Mouse (Mus musculus): ENCODE results near the gene Tubgcp6. TPM values are rescaled to one million over a fixed set of nuclear protein-coding genes. Genes with fewer than 3 reads are reported as not detected.

Gene Tubgcp6
- polyA plus RNA-seq, 1 experiment from 2014 or later, result 15.8 TPM

GRCm38 (mm10) chr15:89127364-89127940, 4.5 kb upstream of the Tubgcp6 start:
- H3K4me3 ChIP-seq, result peak overlapping the region; percentile 67
- H3K27me3 ChIP-seq (replicated peaks), result no peaks in the 10 kb centered on the region
- peak overlapping the region; percentile 81 for H3K4me2 ChIP-seq
- 86% methylated on average over 8 of the region's 8 CpGs for WGBS
- H3K4me1 ChIP-seq (replicated peaks), result peaks cover 20% of the 10 kb centered on the region
- peaks cover 28% of the 10 kb centered on the region for H3K36me3 ChIP-seq
- no peak overlapping the region for H3K27ac ChIP-seq (ENCODE audit: poor library complexity, severe bottlenecking)
- H3K9ac ChIP-seq, result peak overlapping the region; percentile 82
- no peaks in the 10 kb centered on the region for H3K9me3 ChIP-seq (replicated peaks)
- ATAC-seq (ENCODE audit: insufficient number of reproducible peaks, low FRiP score), result no peak

GRCm38 (mm10) chr15:89126622-89127021, 3.7 kb upstream of the Tubgcp6 start:
- Histone ChIP-seq H3K4me1 (replicated peaks) (peaks cover 28% of the 10 kb centered on the region), H3K27me3 (replicated peaks) (no peaks in the 10 kb centered on the region), H3K9ac (no peak overlapping the region), H3K4me3 (no peak overlapping the region), H3K9me3 (replicated peaks) (no peaks in the 10 kb centered on the region), H3K27ac (ENCODE audit: poor library complexity, severe bottlenecking) (no peak overlapping the region), H3K36me3 (peaks cover 22% of the 10 kb centered on the region), H3K4me2 (no peak overlapping the region)
- ATAC-seq (ENCODE audit: insufficient number of reproducible peaks, low FRiP score), result no peak
- 86% methylated on average over 8 of the region's 8 CpGs for WGBS

GRCm38 (mm10) chr15:89125351-89125750, 2.4 kb upstream of the Tubgcp6 start:
- Histone ChIP-seq H3K4me1 (replicated peaks) (peaks cover 39% of the 10 kb centered on the region), H3K4me2 (no peak overlapping the region), H3K27ac (ENCODE audit: poor library complexity, severe bottlenecking) (no peak overlapping the region), H3K9me3 (replicated peaks) (no peaks in the 10 kb centered on the region), H3K4me3 (no peak overlapping the region), H3K27me3 (replicated peaks) (no peaks in the 10 kb centered on the region), H3K36me3 (peaks cover 12% of the 10 kb centered on the region), H3K9ac (no peak overlapping the region)
- ATAC-seq (ENCODE audit: insufficient number of reproducible peaks, low FRiP score), result no peak
- 89% methylated on average over 9 of the region's 9 CpGs for WGBS

GRCm38 (mm10) chr15:89124312-89124711, 1.4 kb upstream of the Tubgcp6 start:
- ATAC-seq (ENCODE audit: insufficient number of reproducible peaks, low FRiP score), result no peak
- WGBS, result 95% methylated on average over 3 of the region's 3 CpGs
- H3K4me2 ChIP-seq, result no peak overlapping the region
- peaks cover 43% of the 10 kb centered on the region for H3K4me1 ChIP-seq (replicated peaks)
- H3K9ac ChIP-seq, result no peak overlapping the region
- peaks cover 18% of the 10 kb centered on the region for H3K36me3 ChIP-seq
- no peaks in the 10 kb centered on the region for H3K9me3 ChIP-seq (replicated peaks)
- H3K27ac ChIP-seq (ENCODE audit: poor library complexity, severe bottlenecking), result no peak overlapping the region
- no peaks in the 10 kb centered on the region for H3K27me3 ChIP-seq (replicated peaks)
- H3K4me3 ChIP-seq, result no peak overlapping the region

- Histone ChIP-seq H3K27me3 (replicated peaks) (no peaks in the 10 kb centered on the region), H3K27ac (ENCODE audit: poor library complexity, severe bottlenecking) (peak overlapping the region; percentile 49; the same call in 1 of the 2 replicates), H3K4me1 (replicated peaks) (peaks cover 40% of the 10 kb centered on the region), H3K4me2 (peak overlapping the region; percentile 96), H3K9me3 (replicated peaks) (no peaks in the 10 kb centered on the region), H3K36me3 (peaks cover 23% of the 10 kb centered on the region), H3K4me3 (peak overlapping the region; percentile 90), H3K9ac (peak overlapping the region; percentile 85)
- 35% methylated on average over 11 of the region's 11 CpGs for WGBS
- no peak for ATAC-seq (ENCODE audit: insufficient number of reproducible peaks, low FRiP score)
Measured at GRCm38 (mm10) chr15:89123595-89123994, 683 bp upstream of the Tubgcp6 start.

GRCm38 (mm10) chr15:89118007-89118406, 4.9 kb downstream of the Tubgcp6 start:
- no peak overlapping the region for H3K9ac ChIP-seq
- no peak overlapping the region for H3K4me2 ChIP-seq
- no peak overlapping the region for H3K27ac ChIP-seq (ENCODE audit: poor library complexity, severe bottlenecking)
- H3K4me3 ChIP-seq, result no peak overlapping the region
- H3K9me3 ChIP-seq (replicated peaks), result no peaks in the 10 kb centered on the region
- peaks cover 62% of the 10 kb centered on the region for H3K36me3 ChIP-seq
- H3K4me1 ChIP-seq (replicated peaks), result peaks cover 23% of the 10 kb centered on the region
- no peaks in the 10 kb centered on the region for H3K27me3 ChIP-seq (replicated peaks)
- no peak for ATAC-seq (ENCODE audit: insufficient number of reproducible peaks, low FRiP score)

GRCm38 (mm10) chr15:89110147-89110546, 12.8 kb downstream of the Tubgcp6 start:
- H3K9me3 ChIP-seq (replicated peaks), result no peaks in the 10 kb centered on the region
- ATAC-seq (ENCODE audit: insufficient number of reproducible peaks, low FRiP score), result no peak
- no peak overlapping the region for H3K4me3 ChIP-seq
- H3K27me3 ChIP-seq (replicated peaks), result no peaks in the 10 kb centered on the region
- H3K36me3 ChIP-seq, result peaks cover 88% of the 10 kb centered on the region
- H3K9ac ChIP-seq, result no peak overlapping the region
- H3K4me2 ChIP-seq, result no peak overlapping the region
- H3K27ac ChIP-seq (ENCODE audit: poor library complexity, severe bottlenecking), result no peak overlapping the region
- H3K4me1 ChIP-seq (replicated peaks), result no peaks in the 10 kb centered on the region
- 67% methylated on average over 9 of the region's 9 CpGs for WGBS

- no peaks in the 10 kb centered on the region for H3K4me1 ChIP-seq (replicated peaks)
- no peak overlapping the region for H3K9ac ChIP-seq
- H3K27me3 ChIP-seq (replicated peaks), result no peaks in the 10 kb centered on the region
- peaks cover 96% of the 10 kb centered on the region for H3K36me3 ChIP-seq
- H3K4me3 ChIP-seq, result no peak overlapping the region
- ATAC-seq (ENCODE audit: insufficient number of reproducible peaks, low FRiP score), result no peak
- H3K27ac ChIP-seq (ENCODE audit: poor library complexity, severe bottlenecking), result no peak overlapping the region
- H3K4me2 ChIP-seq, result no peak overlapping the region
- H3K9me3 ChIP-seq (replicated peaks), result no peaks in the 10 kb centered on the region
- WGBS, result 83% methylated on average over 1 of the region's 1 CpGs
Measured at GRCm38 (mm10) chr15:89106976-89107375, 15.9 kb downstream of the Tubgcp6 start.

- Histone ChIP-seq H3K9ac (no peak overlapping the region), H3K4me2 (no peak overlapping the region), H3K27ac (ENCODE audit: poor library complexity, severe bottlenecking) (no peak overlapping the region), H3K4me3 (no peak overlapping the region), H3K36me3 (peaks cover 99% of the 10 kb centered on the region), H3K9me3 (replicated peaks) (no peaks in the 10 kb centered on the region), H3K4me1 (replicated peaks) (no peaks in the 10 kb centered on the region), H3K27me3 (replicated peaks) (no peaks in the 10 kb centered on the region)
- WGBS, result 89% methylated on average over 13 of the region's 13 CpGs
- no peak for ATAC-seq (ENCODE audit: insufficient number of reproducible peaks, low FRiP score)
Measured at GRCm38 (mm10) chr15:89106073-89106472, 16.8 kb downstream of the Tubgcp6 start.

- no peak for ATAC-seq (ENCODE audit: insufficient number of reproducible peaks, low FRiP score)
- no peak overlapping the region for H3K4me2 ChIP-seq
- no peak overlapping the region for H3K27ac ChIP-seq (ENCODE audit: poor library complexity, severe bottlenecking)
- WGBS, result 91% methylated on average over 8 of the region's 8 CpGs
- no peaks in the 10 kb centered on the region for H3K4me1 ChIP-seq (replicated peaks)
- no peaks in the 10 kb centered on the region for H3K27me3 ChIP-seq (replicated peaks)
- no peaks in the 10 kb centered on the region for H3K9me3 ChIP-seq (replicated peaks)
- H3K4me3 ChIP-seq, result no peak overlapping the region
- peaks cover 99% of the 10 kb centered on the region for H3K36me3 ChIP-seq
- H3K9ac ChIP-seq, result no peak overlapping the region
Measured at GRCm38 (mm10) chr15:89104425-89104824, 18.5 kb downstream of the Tubgcp6 start.

- Histone ChIP-seq H3K36me3 (peaks cover 99% of the 10 kb centered on the region), H3K4me2 (no peak overlapping the region), H3K9ac (no peak overlapping the region), H3K4me3 (no peak overlapping the region), H3K9me3 (replicated peaks) (no peaks in the 10 kb centered on the region), H3K27ac (ENCODE audit: poor library complexity, severe bottlenecking) (no peak overlapping the region), H3K4me1 (replicated peaks) (no peaks in the 10 kb centered on the region), H3K27me3 (replicated peaks) (no peaks in the 10 kb centered on the region)
- 85% methylated on average over 10 of the region's 10 CpGs for WGBS
- ATAC-seq (ENCODE audit: insufficient number of reproducible peaks, low FRiP score), result no peak
Measured at GRCm38 (mm10) chr15:89103921-89104320, 19.0 kb downstream of the Tubgcp6 start.

GRCm38 (mm10) chr15:89102646-89103045, 20.3 kb downstream of the Tubgcp6 start:
- Histone ChIP-seq H3K27ac (ENCODE audit: poor library complexity, severe bottlenecking) (no peak overlapping the region), H3K4me1 (replicated peaks) (no peaks in the 10 kb centered on the region), H3K27me3 (replicated peaks) (no peaks in the 10 kb centered on the region), H3K4me2 (no peak overlapping the region), H3K9ac (no peak overlapping the region), H3K36me3 (peaks cover 98% of the 10 kb centered on the region), H3K9me3 (replicated peaks) (no peaks in the 10 kb centered on the region), H3K4me3 (no peak overlapping the region)
- WGBS, result 76% methylated on average over 5 of the region's 5 CpGs
- ATAC-seq (ENCODE audit: insufficient number of reproducible peaks, low FRiP score), result no peak

All from heart, embryonic 12.5 days (tissue).